Mouse (Mus musculus): Measurements from ENCODE around the gene Eya2.

DNA sequence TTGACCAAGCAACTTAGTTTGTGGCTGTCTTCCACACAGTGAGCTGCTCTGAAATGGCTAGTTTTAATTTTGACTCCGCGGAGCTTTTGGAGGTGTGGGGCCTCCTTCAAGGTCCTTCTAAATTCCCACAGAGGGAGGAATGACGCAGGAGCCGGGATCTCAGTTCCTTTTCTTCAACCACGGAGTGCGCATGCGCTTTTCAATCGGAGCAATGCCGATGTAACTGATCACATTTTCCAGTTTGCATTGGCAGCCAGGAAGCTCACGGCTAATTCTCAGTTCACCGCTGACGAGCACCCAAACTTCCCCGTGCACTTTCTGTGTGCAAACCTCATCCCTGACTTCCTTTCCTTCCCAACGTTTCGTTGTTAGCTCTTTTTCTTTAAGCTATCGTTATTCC, 4.1 kb upstream of the Eya2 start:
- no peak for TF ChIP-seq POLR2A (IDR thresholded peaks at IDR 0.05; ENCODE audit: insufficient read length, low read depth)
- no peak for TF ChIP-seq POLR2AphosphoS2 (IDR thresholded peaks at IDR 0.05; ENCODE audit: insufficient read length, low read depth)
- TF ChIP-seq TCF3 (IDR thresholded peaks at IDR 0.05; ENCODE audit: insufficient read length, low read depth): no peak
- no peak for TF ChIP-seq MAX (IDR thresholded peaks at IDR 0.05; ENCODE audit: low read depth)
- TF ChIP-seq MYOG (IDR thresholded peaks at IDR 0.05; ENCODE audit: control insufficient read depth in 1 of 3, insufficient read depth in 1 of 3, insufficient read length in 2 of 3, low read depth in 2 of 3): no peak
- no peak for TF ChIP-seq E2F4 (IDR thresholded peaks at IDR 0.05; ENCODE audit: insufficient read depth)
- no peak for TF ChIP-seq SRF (IDR thresholded peaks at IDR 0.05; ENCODE audit: control insufficient read depth, insufficient read length, low read depth)
- TF ChIP-seq REST (IDR thresholded peaks at IDR 0.05; ENCODE audit: insufficient read depth, insufficient read length): no peak
- no peak for TF ChIP-seq MYOD1 (IDR thresholded peaks at IDR 0.05; ENCODE audit: control insufficient read depth in 1 of 3, insufficient read length in 2 of 3, low read depth in 2 of 3)
- no peak for TF ChIP-seq USF1 (IDR thresholded peaks at IDR 0.05; ENCODE audit: low read depth)
- TF ChIP-seq TCF12 (IDR thresholded peaks at IDR 0.05; ENCODE audit: insufficient read depth, poor library complexity, severe bottlenecking): no peak
